Comparison of ENCODE assay signal across 24 mouse cellular contexts in genomic region chr7:5087886-5088285, GRCm38 (mm10). TPM values are rescaled to one million over a fixed set of nuclear protein-coding genes. Genes with fewer than 3 reads are reported as not detected.
A peak's percentile ranks its signal among the peaks of the same experiment; 100 is the strongest.
DNase-seq lines count a peak whose midpoint lies in the region; ATAC-seq and TF ChIP-seq lines count a peak whose summit lies in the region.
"Had no signal": no experiment of that assay in that cellular context is flagged by ENCODE, and none has a peak within 500 bp of the region (broad histone marks: within the 10 kb centered on the region; RNA-seq: fewer than 3 reads in every experiment).

No protein-coding gene starts in this region.

- WGBS in intestine, embryonic 16.5 days, result 64% methylated on average over 4 of the region's 4 CpGs
- WGBS in stomach, embryonic 16.5 days, result 70% methylated on average over 4 of the region's 4 CpGs

- H3K27ac ChIP-seq in layer of hippocampus, adult 2 months, result peak overlapping the region; percentile 18; the same call in 1 of the 2 replicates
- peak overlapping the region; percentile 82 for H3K27ac ChIP-seq in intestine, embryonic 16.5 days (ENCODE audit: low read length)
- no peak overlapping the region for H3K27ac ChIP-seq in stomach, embryonic 16.5 days (ENCODE audit: low read length)
- H3K27ac ChIP-seq: forebrain, embryonic 10.5 days; heart, adult 2 months; left cerebral cortex, adult 2 months; liver, embryonic 14.5 days had no signal

- no peak overlapping the region for H3K4me2 ChIP-seq in intestine, embryonic 16.5 days (ENCODE audit: low read depth, low read length)
- no peak overlapping the region for H3K4me2 ChIP-seq in stomach, embryonic 16.5 days (ENCODE audit: low read depth, low read length)
- H3K4me2 ChIP-seq: midbrain, embryonic 11.5 days had no signal

- no peak overlapping the region for H3K4me3 ChIP-seq in layer of hippocampus, adult 2 months
- no peak overlapping the region for H3K4me3 ChIP-seq in intestine, embryonic 16.5 days (ENCODE audit: low read length)
- H3K4me3 ChIP-seq in stomach, embryonic 16.5 days (replicated peaks; ENCODE audit: low read length), result no peak overlapping the region
- H3K4me3 ChIP-seq: forebrain, embryonic 10.5 days; heart, adult 2 months; left cerebral cortex, adult 2 months had no signal

- no peak for TF ChIP-seq CTCF in layer of hippocampus, adult 2 months (conservative IDR thresholded peaks at IDR 0.05)

- peaks cover 9% of the 10 kb centered on the region; the same call in 1 of the 2 replicates for H3K36me3 ChIP-seq in intestine, embryonic 16.5 days (ENCODE audit: control insufficient read depth, insufficient read depth, low read length)
- peaks cover 7% of the 10 kb centered on the region for H3K36me3 ChIP-seq in stomach, embryonic 16.5 days (ENCODE audit: control insufficient read depth, insufficient read depth, low read length)

- no peaks in the 10 kb centered on the region for H3K9me3 ChIP-seq in intestine, embryonic 16.5 days (ENCODE audit: control insufficient read depth, low read length)
- no peaks in the 10 kb centered on the region for H3K9me3 ChIP-seq in stomach, embryonic 16.5 days (replicated peaks; ENCODE audit: control insufficient read depth, low read length)
- H3K9me3 ChIP-seq: forebrain, embryonic 10.5 days; G1E had no signal

- H3K27me3 ChIP-seq in intestine, embryonic 16.5 days (replicated peaks; ENCODE audit: control insufficient read depth, insufficient read depth, low read length), result no peaks in the 10 kb centered on the region
- no peaks in the 10 kb centered on the region for H3K27me3 ChIP-seq in stomach, embryonic 16.5 days (ENCODE audit: control insufficient read depth, insufficient read depth, low read length)

- peak; percentile 89 for ATAC-seq in intestine, embryonic 16.5 days
- ATAC-seq in stomach, embryonic 16.5 days (ENCODE audit: insufficient read depth, low FRiP score), result 0 out of 2 replicates have a peak, but pooled peaks have one; percentile 34

- peak; percentile 76 for DNase-seq in heart, adult 11 months
- no peak for DNase-seq in heart, adult 8-10 months (ENCODE audit: low spot score)
- no peak for DNase-seq in layer of hippocampus, adult 2 months (ENCODE audit: low spot score in 2 of 2)
- no peak for DNase-seq in layer of hippocampus, adult 8-10 months (ENCODE audit: low spot score in 2 of 2)
- DNase-seq in heart, adult 9 months (ENCODE audit: low spot score in 2 of 2), result no peak
- DNase-seq: adrenal gland, postnatal 25 days; cerebellum, adult 11 months; gastrocnemius, postnatal 10 days; heart, adult 2 months; left cerebral cortex, postnatal 4 days; right cerebral cortex, adult 18-20 months; thymus, postnatal 36 days had no signal

- H3K9ac ChIP-seq in intestine, embryonic 16.5 days (ENCODE audit: low read depth, low read length), result no peak overlapping the region
- H3K9ac ChIP-seq in stomach, embryonic 16.5 days (ENCODE audit: low read length), result no peak overlapping the region
- H3K9ac ChIP-seq: liver, embryonic 14.5 days had no signal

- H3K4me1 ChIP-seq in intestine, embryonic 16.5 days (ENCODE audit: control insufficient read depth, insufficient read depth, low read length), result peaks cover 9% of the 10 kb centered on the region
- peaks cover 7% of the 10 kb centered on the region; the same call in 1 of the 2 replicates for H3K4me1 ChIP-seq in stomach, embryonic 16.5 days (ENCODE audit: control insufficient read depth, insufficient read depth, low read length)
- H3K4me1 ChIP-seq: forebrain, embryonic 10.5 days had no signal

RNA-seq across cellular contexts. Expression of gene Epn1, which starts 7.9 kb away (rescaled TPM):
- 100 to 1,000 TPM; 164 to 192 (median 185) TPM for total RNA-seq in heart, adult 8-10 months (2022)
- total RNA-seq in layer of hippocampus, adult 2 months (2021), result 100 to 1,000 TPM; 540 to 559 TPM
- 100 to 1,000 TPM; 411 to 477 (median 457) TPM for total RNA-seq in layer of hippocampus, adult 8-10 months (2022)
- polyA plus RNA-seq in intestine, embryonic 16.5 days (2015; fragmentation: Nextera tagmentation; extraction: Ambion mirVana), result 75.0 and 87.4 TPM in 2 replicates
- 50.2 and 50.4 TPM in 2 replicates for polyA plus RNA-seq in stomach, embryonic 16.5 days (2015; fragmentation: Nextera tagmentation; extraction: Ambion mirVana)

RNA-seq across cellular contexts. Expression of gene U2af2, which starts 25.9 kb away (rescaled TPM):
- total RNA-seq in heart, adult 8-10 months (2022), result 10 to 100 TPM; 61.7 to 69.8 (median 64.9) TPM
- total RNA-seq in layer of hippocampus, adult 2 months (2021), result 100 to 1,000 TPM; 185 to 192 TPM
- 100 to 1,000 TPM; 175 to 196 (median 179) TPM for total RNA-seq in layer of hippocampus, adult 8-10 months (2022)
- polyA plus RNA-seq in intestine, embryonic 16.5 days (2015; fragmentation: Nextera tagmentation; extraction: Ambion mirVana), result 107 and 112 TPM in 2 replicates
- 76.3 and 81.1 TPM in 2 replicates for polyA plus RNA-seq in stomach, embryonic 16.5 days (2015; fragmentation: Nextera tagmentation; extraction: Ambion mirVana)

RNA-seq across cellular contexts. Expression of gene Rfpl4, which starts 28.9 kb away (rescaled TPM):
- total RNA-seq in heart, adult 8-10 months (2022), result not detected
- total RNA-seq in layer of hippocampus, adult 2 months (2021), result not detected
- total RNA-seq in layer of hippocampus, adult 8-10 months (2022), result not detected
- not detected in 2 replicates for polyA plus RNA-seq in intestine, embryonic 16.5 days (2015; fragmentation: Nextera tagmentation; extraction: Ambion mirVana)
- polyA plus RNA-seq in stomach, embryonic 16.5 days (2015; fragmentation: Nextera tagmentation; extraction: Ambion mirVana), result not detected in 2 replicates
- total RNA-seq: adrenal gland, postnatal 25 days; G1E; gastrocnemius, postnatal 10 days; heart, adult 2 months; hematopoietic stem cell, adult 5-6 weeks; left cerebral cortex, adult 2 months; left cerebral cortex, postnatal 4 days had no signal
- polyA plus RNA-seq: forebrain, embryonic 10.5 days; frontal cortex, adult 2 months; G1E; heart, adult 2 months; heart, embryonic 16.5 days; liver, embryonic 14.5 days; lung, embryonic 16.5 days; midbrain, embryonic 11.5 days; neural tube, embryonic 11.5 days had no signal

RNA-seq across cellular contexts. Expression of gene Zfp580, which starts 36.5 kb away (rescaled TPM):
- total RNA-seq in heart, adult 8-10 months (2022), result 1 to 10 TPM; 3.2 to 4.4 (median 4.0) TPM
- 10 to 100 TPM; 34.1 to 35.7 TPM for total RNA-seq in layer of hippocampus, adult 2 months (2021)
- 10 to 100 TPM; 22.8 to 28.6 (median 27.8) TPM for total RNA-seq in layer of hippocampus, adult 8-10 months (2022)
- 18.2 and 20.2 TPM in 2 replicates for polyA plus RNA-seq in intestine, embryonic 16.5 days (2015; fragmentation: Nextera tagmentation; extraction: Ambion mirVana)
- polyA plus RNA-seq in stomach, embryonic 16.5 days (2015; fragmentation: Nextera tagmentation; extraction: Ambion mirVana), result 19.2 and 20.2 TPM in 2 replicates

RNA-seq across cellular contexts. Expression of gene Rasl2-9, which starts 37.9 kb away (rescaled TPM):
- total RNA-seq in heart, adult 8-10 months (2022), result 1 to 10 TPM; 7.4 to 9.7 (median 8.9) TPM
- total RNA-seq in layer of hippocampus, adult 2 months (2021), result under 1 TPM in 1 of 2 experiments, not detected in 1; 0.59 TPM
- total RNA-seq in layer of hippocampus, adult 8-10 months (2022), result 1 to 10 TPM in 1 of 4 experiments, under 1 TPM in 2, not detected in 1; 0.63 to 1.0 (median 0.77) TPM
- polyA plus RNA-seq in intestine, embryonic 16.5 days (2015; fragmentation: Nextera tagmentation; extraction: Ambion mirVana), result 0.67 and 0.80 TPM in 2 replicates
- 0.40 and 0.54 TPM in 2 replicates for polyA plus RNA-seq in stomach, embryonic 16.5 days (2015; fragmentation: Nextera tagmentation; extraction: Ambion mirVana)
- total RNA-seq: hematopoietic stem cell, adult 5-6 weeks; left cerebral cortex, postnatal 4 days had no signal
- polyA plus RNA-seq: neural tube, embryonic 11.5 days had no signal
